Mouse (Mus musculus) embryo, embryonic 10.5 days (tissue): ENCODE measurements at regions not wholly inside any gene's neighbourhood (a gene's known extent, or its start where the extent isn't known, plus 50 kb on each side); places are given as distances from the start of the nearest gene placed in this dataset.

Source experiments
- DNase-seq: peaks from one replicate; pipeline ENCODE4 v3.0.0-alpha.2; 2015; ENCODE audit warnings: low spot score

- no peak for DNase-seq
Observed at GRCm38 (mm10) chr8:6582732-6583131, 1477.6 kb upstream of the Slc10a2 start.

GRCm38 (mm10) chr8:6577868-6578634, 1472.9 kb upstream of the Slc10a2 start:
- no peak for DNase-seq

GRCm38 (mm10) chr8:6575241-6575640, 1470.1 kb upstream of the Slc10a2 start:
- DNase-seq, result no peak

GRCm38 (mm10) chr8:6573492-6573891, 1468.3 kb upstream of the Slc10a2 start:
- no peak for DNase-seq

- peak; percentile 92 for DNase-seq
Observed at GRCm38 (mm10) chr8:6572066-6572665, 1467.0 kb upstream of the Slc10a2 start.

GRCm38 (mm10) chr8:6550965-6551364, 1445.8 kb upstream of the Slc10a2 start:
- peak; percentile 30 for DNase-seq

- no peak for DNase-seq
Observed at GRCm38 (mm10) chr8:6527171-6527570, 1422.0 kb upstream of the Slc10a2 start.

GRCm38 (mm10) chr8:6515882-6516682, 1410.9 kb upstream of the Slc10a2 start:
- DNase-seq, result no peak

GRCm38 (mm10) chr8:6492453-6492852, 1387.3 kb upstream of the Slc10a2 start:
- DNase-seq, result no peak

GRCm38 (mm10) chr8:6481966-6482365, 1376.8 kb upstream of the Slc10a2 start:
- DNase-seq, result no peak

- DNase-seq, result no peak
Observed at GRCm38 (mm10) chr8:6471089-6471488, 1365.9 kb upstream of the Slc10a2 start.

- peak; percentile 14 for DNase-seq
Observed at GRCm38 (mm10) chr8:6456553-6457180, 1351.5 kb upstream of the Slc10a2 start.

GRCm38 (mm10) chr8:6448301-6448700, 1343.2 kb upstream of the Slc10a2 start:
- DNase-seq, result no peak

- DNase-seq, result no peak
Observed at GRCm38 (mm10) chr8:6439069-6439468, 1333.9 kb upstream of the Slc10a2 start.
